Mouse (Mus musculus): ENCODE measurements at regions not wholly inside any gene's neighbourhood (a gene's known extent, or its start where the extent isn't known, plus 50 kb on each side); places are given as distances from the start of the nearest gene placed in this dataset.

- no peak for TF ChIP-seq CTCF (IDR thresholded peaks at IDR 0.05; ENCODE audit: insufficient read depth, low read depth, low read length)
- no peak for TF ChIP-seq POLR2A (IDR thresholded peaks at IDR 0.05; ENCODE audit: insufficient read depth, low read depth, low read length)
These were observed 86.0 kb upstream of the Ncam1 start for GRCm38 (mm10) chr9:49884516-49885343.
